Mouse (Mus musculus): Measurements from ENCODE around the gene Gabrg1.

The Gabrg1 gene

GRCm38 (mm10) chr5:70842192-70843095, at the start of gene Gabrg1:
TSS of gene Gabrg1 (minus strand) at chr5:70842617.
- 2% methylated on average over 19 of the region's 19 CpGs for WGBS

DNA sequence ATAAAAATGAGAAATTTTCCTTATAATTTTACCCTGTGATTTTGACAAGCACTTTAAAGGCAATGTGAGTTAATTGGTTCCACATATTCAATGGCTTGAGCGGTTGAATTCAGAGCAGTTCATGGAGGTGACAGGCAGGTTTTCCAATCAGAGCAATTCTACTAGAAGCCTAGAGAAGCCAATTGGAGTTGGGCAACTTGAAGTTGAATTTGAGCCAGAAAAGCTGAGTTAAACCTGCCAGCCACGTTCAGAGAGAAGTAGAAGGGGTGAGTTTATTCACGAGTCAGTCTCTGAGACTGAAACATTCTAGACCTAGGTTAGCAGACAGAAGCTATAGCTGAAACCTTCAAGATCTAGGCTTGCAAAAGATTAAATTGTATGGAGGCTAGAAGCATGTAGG, 41.6 kb upstream of the Gabrg1 start:
- 74% methylated on average over 3 of the region's 3 CpGs for WGBS

DNA sequence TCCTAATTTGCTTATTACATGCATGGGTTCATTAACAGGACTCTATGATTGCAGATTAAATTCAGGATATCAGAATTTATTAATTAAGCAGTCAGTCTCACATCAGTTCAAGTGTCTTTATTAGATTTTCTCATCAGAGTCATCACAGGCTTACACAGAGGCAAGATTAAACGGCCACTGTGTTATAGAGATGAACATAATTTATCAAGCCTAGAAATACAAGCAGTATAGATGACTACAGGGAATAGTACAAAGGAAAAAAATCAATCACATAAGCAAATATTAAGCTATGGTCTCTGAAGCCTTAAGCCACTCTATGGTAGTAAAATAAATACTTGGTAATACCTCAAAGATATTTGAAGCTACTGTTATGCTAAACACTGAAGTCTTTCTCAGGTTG, 27.7 kb upstream of the Gabrg1 start:
- 78% methylated on average over 1 of the region's 1 CpGs for WGBS

DNA sequence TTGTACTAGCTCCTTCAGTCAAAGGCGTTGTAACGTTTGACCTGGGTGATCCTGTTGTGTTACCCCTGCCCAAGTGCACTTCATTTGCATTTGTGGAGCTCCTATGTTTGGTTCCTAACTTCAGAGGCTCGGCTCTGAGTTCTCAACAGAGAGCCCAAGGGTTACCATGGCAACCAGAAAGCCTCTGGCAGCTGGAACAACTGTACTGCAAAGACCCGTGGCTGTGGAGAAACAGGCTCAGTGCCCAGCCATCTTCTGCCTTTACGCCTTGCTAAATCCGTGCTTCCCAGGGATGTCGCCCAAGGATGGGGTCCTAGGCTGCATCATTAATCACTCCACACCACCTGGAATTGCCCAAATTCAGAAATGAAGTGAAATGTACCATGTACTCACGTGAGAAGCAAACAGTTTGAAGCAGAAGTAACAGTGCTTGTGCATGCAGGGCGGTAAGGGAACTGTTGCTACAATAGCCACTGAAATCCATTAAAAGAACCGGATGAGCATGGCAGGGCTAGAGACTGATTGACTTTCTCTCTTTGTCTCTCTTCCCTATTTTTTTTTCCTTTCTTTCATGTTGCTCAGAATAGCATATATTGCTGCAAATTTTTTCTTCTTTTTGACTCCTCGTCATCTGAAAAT, 798 bp upstream of the Gabrg1 start:
- WGBS, result 6% methylated on average over 11 of the region's 11 CpGs

- WGBS, result 83% methylated on average over 2 of the region's 2 CpGs
Observed at GRCm38 (mm10) chr5:70818681-70819080, 23.7 kb downstream of the Gabrg1 start.

GRCm38 (mm10) chr5:70736156-70736555, 106.3 kb downstream of the Gabrg1 start:
- 68% methylated on average over 2 of the region's 2 CpGs for WGBS
